Mouse (Mus musculus): ENCODE results near the gene Bcam. TPM values are rescaled to one million over a fixed set of nuclear protein-coding genes. Genes with fewer than 3 reads are reported as not detected.

The Bcam gene
- total and polyA plus RNA-seq, 3 experiments = 3.0 to 10.9 (median 4.8) TPM

DNA sequence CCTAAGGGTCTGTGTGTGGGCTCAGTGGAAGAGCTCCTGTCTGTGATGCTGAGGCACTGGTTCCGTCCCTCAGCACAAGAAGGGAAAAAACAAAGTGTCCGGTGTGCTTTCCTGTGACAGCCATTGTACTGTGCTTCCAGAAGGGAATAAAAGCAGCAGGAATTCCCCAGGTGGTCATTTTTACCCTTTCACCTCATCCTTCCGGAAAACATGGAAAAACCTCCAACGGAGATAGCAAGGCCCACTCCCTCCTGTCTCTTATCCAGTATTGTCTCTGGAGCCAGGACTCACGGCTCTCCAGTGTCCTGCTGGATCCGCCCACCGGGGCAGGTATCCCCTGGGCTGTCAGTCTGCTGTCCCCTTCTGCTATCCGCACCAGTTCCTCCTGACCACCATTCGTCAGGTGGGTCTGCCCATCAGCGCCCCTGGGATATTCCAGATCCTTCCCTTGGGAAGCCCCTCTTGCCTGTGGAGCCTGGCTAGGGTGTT lies 36.6 kb downstream of the Bcam start:
- no peak overlapping the region for H3K9ac ChIP-seq (ENCODE audit: insufficient read depth, low read depth)
- H3K79me2 ChIP-seq (replicated peaks; ENCODE audit: control insufficient read depth, extremely low read depth, insufficient read depth, poor library complexity, severe bottlenecking) = no peaks in the 10 kb centered on the region
- no peak overlapping the region for H3K27ac ChIP-seq (ENCODE audit: insufficient read depth, low read depth)
- peaks cover 20 to 43% of the 10 kb centered on the region in 2 experiments for H3K36me3 ChIP-seq (replicated peaks in 1 of 2; ENCODE audit: control insufficient read depth in 1 of 2, insufficient read depth in 1 of 2, low read length in 1 of 2)
- H3K9me3 ChIP-seq (replicated peaks; ENCODE audit: low read length) = no peaks in the 10 kb centered on the region
- H3K4me2 ChIP-seq (ENCODE audit: insufficient read depth, low read depth, poor library complexity, severe bottlenecking) = no peak overlapping the region
- H3K27me3 ChIP-seq (replicated peaks) = no peaks in the 10 kb centered on the region
- no peak for TF ChIP-seq JUND (conservative IDR thresholded peaks at IDR 0.05; ENCODE audit: low read depth, low read length)
- TF ChIP-seq NELFE (IDR thresholded peaks at IDR 0.05; ENCODE audit: low read depth, low read length) = no peak
- no peak for TF ChIP-seq E2F4 (IDR thresholded peaks at IDR 0.05; ENCODE audit: insufficient replicate concordance, low read depth, low read length)
- TF ChIP-seq EP300 (IDR thresholded peaks at IDR 0.05; ENCODE audit: low read length) = no peak
- no peak for TF ChIP-seq TBP (conservative IDR thresholded peaks at IDR 0.05; ENCODE audit: low read depth, low read length)
- TF ChIP-seq UBTF (IDR thresholded peaks at IDR 0.05; ENCODE audit: low read depth, low read length) = no peak
- TF ChIP-seq GABPA (IDR thresholded peaks at IDR 0.05; ENCODE audit: insufficient replicate concordance, low read depth, low read length) = no peak
- no peak for TF ChIP-seq MAX (IDR thresholded peaks at IDR 0.05; ENCODE audit: low read length)
- no peak for TF ChIP-seq PAX5 (IDR thresholded peaks at IDR 0.05; ENCODE audit: low read length)
- no peak for TF ChIP-seq MXI1 (IDR thresholded peaks at IDR 0.05; ENCODE audit: low read depth, low read length)
- no peak for TF ChIP-seq POLR2AphosphoS2 (IDR thresholded peaks at IDR 0.05; ENCODE audit: low read depth, low read length)
- no peak for DNase-seq (ENCODE audit: extremely low read depth)
- H3K4me3 ChIP-seq (replicated peaks in 1 of 3; ENCODE audit: low read depth in 2 of 3, low read length in 2 of 3, poor library complexity in 1 of 3) = no peak overlapping the region
- peaks cover 1 to 3% of the 10 kb centered on the region in 2 experiments; a peak in 1 of 4 replicates for H3K4me1 ChIP-seq (ENCODE audit: control insufficient read depth in 1 of 2, insufficient read depth in 2 of 2)
- dilution Hi-C loops (cut with MboI; ENCODE audit: extremely low pct_ligation_motif_present, extremely low pct_unique_long_range_greater_than_20kb, low sequenced_read_pairs) (no loop called here), in situ Hi-C loops (cut with MboI; ENCODE audit: low pct_ligation_motif_present, low pct_unique_long_range_greater_than_20kb, low sequenced_read_pairs) (no loop called here)

DNA sequence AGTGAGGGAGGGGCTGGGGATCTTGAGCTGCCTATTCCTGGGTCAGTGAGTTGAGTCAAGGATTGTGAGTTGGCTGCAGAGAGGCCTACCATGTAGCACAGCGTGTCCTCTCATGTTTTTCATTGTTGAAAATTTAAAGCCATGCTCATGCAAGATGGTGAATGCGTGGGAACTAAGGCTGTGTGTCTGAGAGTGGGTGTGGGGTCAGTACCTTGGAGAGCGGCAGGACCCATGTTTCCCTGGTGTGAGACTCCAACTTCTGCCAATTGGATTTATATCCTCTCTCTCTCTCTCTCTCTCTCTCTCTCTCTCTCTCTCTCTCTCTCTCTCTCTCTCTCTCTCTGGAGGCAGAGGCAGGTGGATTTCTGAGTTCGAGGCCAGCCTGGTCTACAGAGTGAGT lies 44.3 kb downstream of the Bcam start:
- dilution Hi-C loops (cut with MboI; ENCODE audit: extremely low pct_ligation_motif_present, extremely low pct_unique_long_range_greater_than_20kb, low sequenced_read_pairs) = no loop called here

DNA sequence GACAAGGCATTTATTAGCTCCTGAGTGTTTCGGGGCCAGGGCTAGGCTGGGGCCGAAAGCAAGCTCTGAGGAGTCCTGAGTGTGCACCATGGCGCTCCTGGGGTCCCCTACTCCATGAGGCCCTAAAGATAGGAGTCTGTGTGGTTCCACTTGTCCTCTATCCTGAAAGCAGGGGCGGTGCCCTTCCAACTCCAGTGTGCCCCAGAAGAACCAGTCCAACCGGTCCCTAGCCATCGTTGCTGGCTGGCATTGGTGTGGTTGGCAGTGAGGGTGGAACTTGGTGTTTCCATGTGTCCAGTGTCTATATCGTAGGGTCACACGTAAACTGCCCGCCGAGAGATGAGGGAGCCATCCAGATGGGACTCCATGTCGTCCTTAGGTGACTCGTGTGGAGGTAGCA lies 46.6 kb downstream of the Bcam start:
- in situ Hi-C loops (cut with MboI; ENCODE audit: low pct_ligation_motif_present, low pct_unique_long_range_greater_than_20kb, low sequenced_read_pairs) (no loop called here), dilution Hi-C loops (cut with MboI; ENCODE audit: extremely low pct_ligation_motif_present, extremely low pct_unique_long_range_greater_than_20kb, low sequenced_read_pairs) (no loop called here)
- peaks cover 2 to 31% of the 10 kb centered on the region in 2 experiments for H3K36me3 ChIP-seq (replicated peaks in 1 of 2; ENCODE audit: control insufficient read depth in 1 of 2, insufficient read depth in 1 of 2, low read length in 1 of 2)
- TF ChIP-seq GABPA (IDR thresholded peaks at IDR 0.05; ENCODE audit: insufficient replicate concordance, low read depth, low read length) (no peak), USF1 (IDR thresholded peaks at IDR 0.05; ENCODE audit: low read depth, low read length) (no peak), MXI1 (IDR thresholded peaks at IDR 0.05; ENCODE audit: low read depth, low read length) (no peak), NELFE (IDR thresholded peaks at IDR 0.05; ENCODE audit: low read depth, low read length) (no peak), KAT2A (IDR thresholded peaks at IDR 0.05; ENCODE audit: insufficient replicate concordance, low read length) (no peak)
- H3K4me1 ChIP-seq (ENCODE audit: control insufficient read depth in 1 of 2, insufficient read depth in 2 of 2) = peaks cover 8 to 24% of the 10 kb centered on the region in 2 experiments
- no peaks in the 10 kb centered on the region for H3K79me2 ChIP-seq (replicated peaks; ENCODE audit: control insufficient read depth, extremely low read depth, insufficient read depth, poor library complexity, severe bottlenecking)
- no peak for DNase-seq (ENCODE audit: extremely low read depth)
- peaks cover 9% of the 10 kb centered on the region for H3K9me3 ChIP-seq (replicated peaks; ENCODE audit: low read length)
- H3K4me2 ChIP-seq (ENCODE audit: insufficient read depth, low read depth, poor library complexity, severe bottlenecking) = no peak overlapping the region
- H3K9ac ChIP-seq (ENCODE audit: insufficient read depth, low read depth) = no peak overlapping the region
- no peak overlapping the region for H3K4me3 ChIP-seq (replicated peaks in 1 of 3; ENCODE audit: low read depth in 2 of 3, low read length in 2 of 3, poor library complexity in 1 of 3)
- no peaks in the 10 kb centered on the region for H3K27me3 ChIP-seq (replicated peaks)
- no peak overlapping the region for H3K27ac ChIP-seq (ENCODE audit: insufficient read depth, low read depth)

More for the DNA sequence above, 44.3 kb downstream of the Bcam start:
- Histone ChIP-seq H3K4me1 (ENCODE audit: control insufficient read depth in 1 of 2, insufficient read depth in 2 of 2) (peaks cover 10 to 28% of the 10 kb centered on the region in 2 experiments), H3K4me3 (replicated peaks in 1 of 3; ENCODE audit: low read depth in 2 of 3, low read length in 2 of 3, poor library complexity in 1 of 3) (no peak overlapping the region), H3K27ac (ENCODE audit: insufficient read depth, low read depth) (no peak overlapping the region), H3K79me2 (replicated peaks; ENCODE audit: control insufficient read depth, extremely low read depth, insufficient read depth, poor library complexity, severe bottlenecking) (no peaks in the 10 kb centered on the region), H3K9ac (ENCODE audit: insufficient read depth, low read depth) (no peak overlapping the region), H3K36me3 (replicated peaks in 1 of 2; ENCODE audit: control insufficient read depth in 1 of 2, insufficient read depth in 1 of 2, low read length in 1 of 2) (peaks cover 16 to 48% of the 10 kb centered on the region in 2 experiments), H3K27me3 (replicated peaks) (no peaks in the 10 kb centered on the region), H3K9me3 (replicated peaks; ENCODE audit: low read length) (peaks cover 2% of the 10 kb centered on the region), H3K4me2 (ENCODE audit: insufficient read depth, low read depth, poor library complexity, severe bottlenecking) (no peak overlapping the region)
- TF ChIP-seq POLR2A (IDR thresholded peaks at IDR 0.05; ENCODE audit: low read depth, low read length) (no peak), TBP (conservative IDR thresholded peaks at IDR 0.05; ENCODE audit: low read depth, low read length) (no peak), HCFC1 (IDR thresholded peaks at IDR 0.05; ENCODE audit: low read depth, low read length) (no peak), KAT2A (IDR thresholded peaks at IDR 0.05; ENCODE audit: insufficient replicate concordance, low read length) (no peak)
- in situ Hi-C loops (cut with MboI; ENCODE audit: low pct_ligation_motif_present, low pct_unique_long_range_greater_than_20kb, low sequenced_read_pairs) = no loop called here
- DNase-seq (ENCODE audit: extremely low read depth) = no peak

Data from CH12.LX (cell line).